In the genomic region with DNA sequence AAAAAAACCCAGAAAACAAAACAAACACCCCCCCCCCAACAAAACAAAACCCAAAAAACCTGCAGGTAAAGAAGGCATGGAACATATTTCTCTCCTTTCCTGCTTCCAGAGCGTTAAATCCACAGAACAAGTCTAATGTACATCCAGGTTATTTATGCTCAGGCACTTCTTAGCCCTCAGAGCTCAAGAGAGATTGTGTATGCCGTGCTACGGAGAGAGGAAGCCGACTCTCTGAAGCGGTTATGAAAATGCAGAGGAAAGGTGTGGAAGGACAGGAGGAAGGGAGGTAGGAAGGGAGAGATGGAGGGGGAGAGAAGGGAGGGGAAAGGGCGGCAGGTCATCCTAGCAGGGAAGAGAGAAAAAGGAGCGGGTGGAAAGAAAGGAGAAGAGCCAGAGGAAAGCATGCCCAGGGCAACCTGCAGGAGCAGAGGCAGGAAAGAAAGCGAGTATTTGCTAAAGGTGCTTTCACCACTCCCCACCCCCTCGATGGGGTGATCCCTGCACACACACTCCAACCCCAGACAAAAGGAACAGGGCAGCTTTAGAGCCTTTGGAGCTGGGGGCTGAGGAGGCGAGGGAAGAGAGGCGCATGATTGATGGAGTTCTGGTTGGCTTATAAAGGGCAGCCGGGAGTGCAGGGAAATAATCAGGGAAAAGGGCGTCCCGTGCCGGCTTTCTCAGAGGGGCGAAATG, we compare ENCODE assay signal across 8 mouse cellular contexts.
A peak's percentile ranks its signal among the peaks of the same experiment; 100 is the strongest.
DNase-seq lines count a peak whose midpoint lies in the region; ATAC-seq and TF ChIP-seq lines count a peak whose summit lies in the region.

No protein-coding gene starts in this region.

- peak overlapping the region; percentile 32 for H3K9ac ChIP-seq in lung, embryonic 16.5 days (ENCODE audit: low read length)
- H3K9ac ChIP-seq in forebrain, postnatal 0 days = peak overlapping the region; percentile 35
- peak overlapping the region; percentile 47 for H3K9ac ChIP-seq in limb, embryonic 14.5 days (ENCODE audit: low read depth, low read length, severe bottlenecking)
- H3K9ac ChIP-seq in stomach, embryonic 14.5 days (replicated peaks; ENCODE audit: low read depth, low read length) = 0 out of 2 replicates have a peak overlapping the region, but pooled peaks have one; percentile 21

- no peak for TF ChIP-seq POLR2A in limb, embryonic 14.5 days (IDR thresholded peaks at IDR 0.05; ENCODE audit: borderline replicate concordance, extremely low read depth, insufficient read depth, insufficient read length)

- H3K4me3 ChIP-seq in lung, embryonic 16.5 days (ENCODE audit: low read length) = peak overlapping the region; percentile 39
- H3K4me3 ChIP-seq in forebrain, postnatal 0 days (ENCODE audit: low read depth, low read length) = peak overlapping the region; percentile 26
- H3K4me3 ChIP-seq in limb, embryonic 14.5 days (replicated peaks; ENCODE audit: low read length) = peak overlapping the region; percentile 26
- H3K4me3 ChIP-seq in stomach, embryonic 14.5 days (ENCODE audit: low read depth, low read length) = peak overlapping the region; percentile 17

- no peak overlapping the region for H3K27ac ChIP-seq in lung, embryonic 16.5 days (ENCODE audit: low read length)
- H3K27ac ChIP-seq in forebrain, postnatal 0 days (ENCODE audit: low read depth, low read length) = no peak overlapping the region
- no peak overlapping the region for H3K27ac ChIP-seq in limb, embryonic 14.5 days (replicated peaks; ENCODE audit: low read depth, low read length)
- no peak overlapping the region for H3K27ac ChIP-seq in stomach, embryonic 14.5 days (ENCODE audit: low read length)

- peaks cover 4% of the 10 kb centered on the region for H3K9me3 ChIP-seq in lung, embryonic 16.5 days (ENCODE audit: control insufficient read depth, low read length)
- H3K9me3 ChIP-seq in forebrain, postnatal 0 days (ENCODE audit: low read length) = peaks cover 4% of the 10 kb centered on the region; the same call in 1 of the 2 replicates
- H3K9me3 ChIP-seq in limb, embryonic 14.5 days (ENCODE audit: control insufficient read depth, low read length) = no peaks in the 10 kb centered on the region
- 0 out of 2 replicates have a peak, but pooled peaks cover 6% of the 10 kb centered on the region for H3K9me3 ChIP-seq in stomach, embryonic 14.5 days (ENCODE audit: control insufficient read depth, low read depth, low read length)

- H3K4me2 ChIP-seq in lung, embryonic 16.5 days (ENCODE audit: low read depth, low read length) = peak overlapping the region; percentile 58
- peak overlapping the region; percentile 51 for H3K4me2 ChIP-seq in forebrain, postnatal 0 days (ENCODE audit: low read depth)
- peak overlapping the region; percentile 49 for H3K4me2 ChIP-seq in limb, embryonic 14.5 days (replicated peaks; ENCODE audit: low read depth, low read length, severe bottlenecking)
- peak overlapping the region; percentile 53 for H3K4me2 ChIP-seq in stomach, embryonic 14.5 days (replicated peaks; ENCODE audit: low read depth, low read length)

- H3K27me3 ChIP-seq in lung, embryonic 16.5 days (ENCODE audit: control insufficient read depth, insufficient read depth, low read depth, low read length) = no peaks in the 10 kb centered on the region
- H3K27me3 ChIP-seq in forebrain, postnatal 0 days (ENCODE audit: insufficient read depth, low read length) = no peaks in the 10 kb centered on the region
- H3K27me3 ChIP-seq in limb, embryonic 14.5 days (ENCODE audit: control insufficient read depth, insufficient read depth, low read length) = no peaks in the 10 kb centered on the region
- H3K27me3 ChIP-seq in stomach, embryonic 14.5 days (ENCODE audit: control insufficient read depth, insufficient read depth, low read length) = no peaks in the 10 kb centered on the region

- no peak for DNase-seq in lung, postnatal 25 days (ENCODE audit: low spot score)
- no peak for DNase-seq in forebrain, postnatal 0 days
- DNase-seq in limb, embryonic 14.5 days (ENCODE audit: low spot score) = no peak
- DNase-seq in right cerebral cortex, postnatal 14 days = no peak
- DNase-seq in right cerebral cortex, adult 2 months (ENCODE audit: low spot score in 2 of 2) = no peak
- DNase-seq in cerebellum, adult 11 months = no peak

- 6% methylated on average over 16 of the region's 16 CpGs for WGBS in lung, embryonic 16.5 days
- WGBS in forebrain, postnatal 0 days = 9% methylated on average over 16 of the region's 16 CpGs
- 8% methylated on average over 16 of the region's 16 CpGs for WGBS in limb, embryonic 14.5 days
- 2% methylated on average over 16 of the region's 16 CpGs for WGBS in stomach, embryonic 14.5 days

- no peaks in the 10 kb centered on the region; the same call in 1 of the 2 replicates for H3K4me1 ChIP-seq in lung, embryonic 16.5 days (replicated peaks; ENCODE audit: control insufficient read depth, insufficient read depth, low read length)
- no peaks in the 10 kb centered on the region for H3K4me1 ChIP-seq in forebrain, postnatal 0 days (ENCODE audit: insufficient read depth)
- H3K4me1 ChIP-seq in limb, embryonic 14.5 days (ENCODE audit: control insufficient read depth, insufficient read depth, low read length) = peaks cover 12% of the 10 kb centered on the region; the same call in 1 of the 2 replicates
- H3K4me1 ChIP-seq in stomach, embryonic 14.5 days (ENCODE audit: control insufficient read depth, insufficient read depth, low read length) = peaks cover 6% of the 10 kb centered on the region; the same call in 1 of the 2 replicates

- no peaks in the 10 kb centered on the region for H3K36me3 ChIP-seq in lung, embryonic 16.5 days (ENCODE audit: control insufficient read depth, insufficient read depth, low read length)
- no peaks in the 10 kb centered on the region for H3K36me3 ChIP-seq in forebrain, postnatal 0 days (ENCODE audit: insufficient read depth)
- H3K36me3 ChIP-seq in limb, embryonic 14.5 days (ENCODE audit: control insufficient read depth, insufficient read depth, low read length) = no peaks in the 10 kb centered on the region
- H3K36me3 ChIP-seq in stomach, embryonic 14.5 days (ENCODE audit: control insufficient read depth, insufficient read depth, low read length) = no peaks in the 10 kb centered on the region

- TF ChIP-seq CTCF in forebrain, postnatal 0 days (IDR thresholded peaks at IDR 0.05; ENCODE audit: low read depth) = no peak

- peak; percentile 60; the same call in 1 of the 2 replicates for ATAC-seq in lung, embryonic 16.5 days (ENCODE audit: low read depth)
- peak; percentile 38; the same call in 1 of the 2 replicates for ATAC-seq in forebrain, postnatal 0 days
- no peak for ATAC-seq in limb, embryonic 14.5 days (ENCODE audit: low FRiP score, low read depth)
- ATAC-seq in stomach, embryonic 14.5 days (ENCODE audit: insufficient number of reproducible peaks, insufficient read depth, low FRiP score, low read depth) = peak; percentile 74; the same call in 1 of the 2 replicates
